Mouse (Mus musculus): ENCODE data around the gene Galnt16.

DNA sequence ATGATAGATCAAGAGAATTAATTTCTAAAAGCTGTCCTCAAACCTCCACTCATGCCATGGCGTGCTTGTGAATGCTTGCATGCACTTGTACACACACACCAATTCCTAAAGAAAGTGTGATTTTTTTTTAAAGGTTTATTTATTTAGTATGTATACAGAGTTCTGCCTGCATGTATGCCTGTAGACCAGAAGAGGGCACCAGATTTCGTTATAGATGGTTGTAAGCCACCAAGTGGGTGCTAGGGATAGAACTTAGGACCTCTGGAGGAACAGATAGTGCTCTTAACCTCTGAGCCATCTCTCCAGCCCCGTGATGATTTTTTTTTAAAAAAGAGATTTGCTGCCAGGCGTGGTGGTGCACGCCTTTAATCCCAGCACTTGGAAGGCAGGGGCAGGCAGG, 24.8 kb upstream of the Galnt16 start:
- no peak for TF ChIP-seq ZNF384 (IDR thresholded peaks at IDR 0.05; ENCODE audit: low read depth, low read length)
- TF ChIP-seq ZC3H11A (IDR thresholded peaks at IDR 0.05; ENCODE audit: borderline replicate concordance, low read depth, low read length), result no peak; the same call in 1 of the 2 replicates
- no peak for TF ChIP-seq HCFC1 (IDR thresholded peaks at IDR 0.05; ENCODE audit: borderline replicate concordance, insufficient read depth, low read length)
- TF ChIP-seq CHD2 (IDR thresholded peaks at IDR 0.05; ENCODE audit: low read depth, low read length), result no peak
- no peak for TF ChIP-seq MAFK (IDR thresholded peaks at IDR 0.05; ENCODE audit: insufficient read depth, low read depth, low read length)

Measured in ES-E14 (cell line).